Mouse (Mus musculus) urinary bladder, postnatal 14 days (tissue): ENCODE results near the gene Tmem219.
"Not testable (repeated sequence)": the region's sequence is repeated elsewhere in the genome, so short reads cannot be mapped to it uniquely, and the experiment has no call there.

Experiments used
- DNase-seq: peaks from one replicate; pipeline ENCODE4 v3.0.0; 2021; ENCODE audit warnings: low spot score

Gene Tmem219

GRCm38 (mm10) chr7:126923999-126924398, 1.3 kb upstream of the Tmem219 start:
- no peak for DNase-seq

GRCm38 (mm10) chr7:126921563-126921962, 1.2 kb downstream of the Tmem219 start:
- DNase-seq = no peak

GRCm38 (mm10) chr7:126919973-126920372, 2.7 kb downstream of the Tmem219 start:
- no peak for DNase-seq

- DNase-seq = not testable (repeated sequence)
Measured at GRCm38 (mm10) chr7:126918356-126918755, 4.4 kb downstream of the Tmem219 start.

- DNase-seq = no peak
Measured at GRCm38 (mm10) chr7:126914844-126915243, 7.9 kb downstream of the Tmem219 start.

- no peak for DNase-seq
Measured at GRCm38 (mm10) chr7:126905590-126905989, 17.1 kb downstream of the Tmem219 start.

- DNase-seq = not testable (repeated sequence)
Measured at GRCm38 (mm10) chr7:126899781-126900180, 22.9 kb downstream of the Tmem219 start.

GRCm38 (mm10) chr7:126898102-126898990, 24.4 kb downstream of the Tmem219 start:
- peak; percentile 98 for DNase-seq

- no peak for DNase-seq
Measured at GRCm38 (mm10) chr7:126897390-126898101, 25.2 kb downstream of the Tmem219 start.

GRCm38 (mm10) chr7:126896912-126897311, 25.8 kb downstream of the Tmem219 start:
- no peak for DNase-seq

- DNase-seq = no peak
Measured at GRCm38 (mm10) chr7:126888852-126889251, 33.9 kb downstream of the Tmem219 start.

GRCm38 (mm10) chr7:126887281-126887680, 35.4 kb downstream of the Tmem219 start:
- no peak for DNase-seq

- peak; percentile 98 for DNase-seq
Measured at GRCm38 (mm10) chr7:126884286-126885164, 38.2 kb downstream of the Tmem219 start, which contains the start of gene Taok2. Gene Taok2 (minus strand): TSS chr7:126884703.

GRCm38 (mm10) chr7:126883731-126884181, 39.0 kb downstream of the Tmem219 start:
- no peak for DNase-seq

- no peak for DNase-seq
Measured at GRCm38 (mm10) chr7:126881040-126881439, 41.7 kb downstream of the Tmem219 start.

GRCm38 (mm10) chr7:126877239-126877638, 45.5 kb downstream of the Tmem219 start:
- no peak for DNase-seq

- no peak for DNase-seq
Measured at GRCm38 (mm10) chr7:126870520-126870891, 52.2 kb downstream of the Tmem219 start.

- DNase-seq = no peak
Measured at GRCm38 (mm10) chr7:126869780-126870519, 52.8 kb downstream of the Tmem219 start.

GRCm38 (mm10) chr7:126868003-126868402, 54.7 kb downstream of the Tmem219 start:
- DNase-seq = no peak

GRCm38 (mm10) chr7:126867534-126867933, 55.2 kb downstream of the Tmem219 start:
- no peak for DNase-seq

GRCm38 (mm10) chr7:126863791-126864190, 58.9 kb downstream of the Tmem219 start:
- no peak for DNase-seq
